Mouse (Mus musculus): ENCODE data around the gene Kctd18.
A peak's percentile ranks its signal among the peaks of the same experiment; 100 is the strongest.
"Not testable (repeated sequence)": the region's sequence is repeated elsewhere in the genome, so short reads cannot be mapped to it uniquely, and the experiment has no call there.

Gene Kctd18

GRCm38 (mm10) chr1:58018856-58019255 lies at the start of gene Kctd18:
Gene Kctd18 (minus strand): TSS chr1:58018956.
- no peak for DNase-seq (ENCODE audit: low spot score)

DNA sequence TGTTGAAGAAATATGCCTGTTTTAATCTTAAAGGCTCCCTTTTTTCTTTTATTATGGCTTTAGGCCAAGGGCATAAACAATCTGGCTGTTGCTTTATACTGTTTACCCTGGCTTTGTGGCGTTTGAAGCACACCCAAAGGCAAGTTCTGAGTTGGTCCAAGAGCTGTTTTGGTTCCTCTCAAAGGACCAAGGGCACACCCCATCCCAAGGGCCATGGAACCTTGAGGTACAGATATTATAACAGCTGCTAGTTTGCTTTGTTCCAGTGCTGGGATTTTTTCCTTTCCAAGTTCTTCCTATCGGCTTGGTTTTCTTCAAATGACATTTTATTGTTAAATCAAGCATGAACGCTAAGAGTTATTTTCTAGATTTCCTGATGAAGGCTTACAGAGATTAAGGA lies 46.9 kb upstream of the Kctd18 start:
- no peak for DNase-seq (ENCODE audit: low spot score)

DNA sequence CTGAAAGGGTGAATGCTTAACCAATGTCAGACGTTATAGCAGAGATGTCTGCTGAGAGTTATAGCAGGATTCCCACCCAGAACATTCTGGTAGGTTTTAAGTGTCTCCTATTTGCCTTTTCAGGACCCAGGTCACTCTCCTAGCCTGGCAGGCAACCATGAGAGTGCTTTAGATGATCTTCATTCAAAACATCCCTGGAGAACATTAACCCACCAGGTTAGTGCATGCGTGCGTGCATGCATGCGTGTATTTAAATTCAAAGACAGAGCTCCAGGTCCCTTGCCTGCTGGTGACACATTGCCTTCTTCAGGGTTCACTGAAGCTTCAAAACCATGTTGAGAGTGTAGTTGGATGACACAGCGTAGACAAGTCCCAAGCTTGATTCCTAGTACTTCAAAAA lies 46.4 kb upstream of the Kctd18 start:
- no peak for DNase-seq (ENCODE audit: low spot score)

DNA sequence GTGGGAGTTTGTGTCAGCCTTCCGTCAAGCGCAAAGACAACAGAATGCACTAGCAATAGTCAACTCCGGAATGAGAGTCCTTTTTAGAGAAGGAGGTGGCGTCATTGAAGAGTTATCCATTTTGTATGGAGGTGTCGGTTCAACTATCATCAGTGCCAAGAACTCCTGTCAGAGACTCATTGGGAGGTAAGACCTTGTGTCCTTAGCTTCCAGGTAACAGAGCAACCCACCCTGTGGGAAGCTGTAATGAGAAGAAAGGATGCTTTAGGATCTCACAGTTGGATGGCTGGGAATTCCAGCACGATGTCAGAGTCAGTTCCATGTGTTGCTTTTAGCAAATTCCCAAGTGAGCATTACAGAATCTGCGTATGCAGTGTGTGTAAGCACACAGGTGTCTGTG lies 43.4 kb upstream of the Kctd18 start:
- no peak for DNase-seq (ENCODE audit: low spot score)

- no peak for DNase-seq (ENCODE audit: low spot score)
Measured at GRCm38 (mm10) chr1:58058846-58059245, 40.1 kb upstream of the Kctd18 start.

GRCm38 (mm10) chr1:58056939-58057338 lies 38.2 kb upstream of the Kctd18 start:
- DNase-seq (ENCODE audit: low spot score), result no peak

- no peak for DNase-seq (ENCODE audit: low spot score)
Measured at GRCm38 (mm10) chr1:58056074-58056807, 37.5 kb upstream of the Kctd18 start.

- no peak for DNase-seq (ENCODE audit: low spot score)
Measured at GRCm38 (mm10) chr1:58055598-58055997, 36.8 kb upstream of the Kctd18 start.

GRCm38 (mm10) chr1:58049126-58049525 lies 30.4 kb upstream of the Kctd18 start:
- no peak for DNase-seq (ENCODE audit: low spot score)

DNA sequence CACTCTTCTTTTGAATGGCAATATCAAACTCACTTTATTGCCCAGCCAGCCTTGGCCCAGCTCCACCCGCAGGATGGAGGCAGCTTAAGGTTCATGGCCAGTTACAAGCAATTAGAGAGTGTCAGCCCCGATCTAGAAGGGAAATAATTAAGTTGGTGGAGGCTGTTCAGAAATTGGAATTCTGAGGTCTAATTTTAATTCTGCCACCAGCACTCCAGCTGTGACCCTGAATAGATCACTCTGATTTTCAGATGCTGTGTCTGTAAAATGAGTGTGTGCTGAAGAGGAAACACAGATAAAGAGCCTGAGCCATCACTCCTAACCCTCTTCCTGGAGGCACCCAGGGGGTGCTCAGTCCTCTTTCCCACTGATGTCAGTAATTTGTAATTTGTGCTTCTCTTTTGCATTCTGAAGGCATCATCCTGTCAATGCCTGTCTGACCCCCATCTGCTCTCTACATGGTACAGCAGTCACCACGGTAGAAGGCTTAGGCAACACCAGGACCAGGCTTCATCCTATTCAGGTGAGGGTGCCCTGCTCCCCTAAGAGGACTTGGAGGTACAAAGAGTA lies 28.1 kb upstream of the Kctd18 start:
- DNase-seq (ENCODE audit: low spot score), result no peak

- DNase-seq (ENCODE audit: low spot score), result no peak
Measured at GRCm38 (mm10) chr1:58045546-58045945, 26.8 kb upstream of the Kctd18 start.

DNA sequence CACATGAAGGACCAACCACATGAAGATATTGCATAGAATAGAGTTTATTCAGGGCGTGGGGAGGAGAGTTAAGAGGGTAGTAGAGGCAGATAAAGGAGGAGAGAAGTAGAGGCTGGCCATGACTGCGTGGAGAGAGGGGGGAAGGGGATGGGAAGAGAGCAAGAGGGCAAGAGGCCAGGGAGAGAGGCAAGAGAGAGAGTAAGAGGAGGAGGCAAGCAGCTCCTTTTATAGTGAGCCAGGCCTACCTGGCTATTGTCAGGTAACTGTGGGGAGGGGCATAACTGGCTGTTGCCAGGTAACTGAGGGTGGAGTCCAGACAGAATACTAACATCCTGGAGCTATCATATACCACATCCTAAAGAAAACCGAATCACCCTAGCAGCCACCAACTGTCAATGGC lies 26.3 kb upstream of the Kctd18 start:
- no peak for DNase-seq (ENCODE audit: low spot score)

GRCm38 (mm10) chr1:58037306-58037705 lies 18.6 kb upstream of the Kctd18 start:
- DNase-seq (ENCODE audit: low spot score), result not testable (repeated sequence)

GRCm38 (mm10) chr1:58031160-58031769 lies 12.5 kb upstream of the Kctd18 start:
- peak; percentile 22 for DNase-seq (ENCODE audit: low spot score)

DNA sequence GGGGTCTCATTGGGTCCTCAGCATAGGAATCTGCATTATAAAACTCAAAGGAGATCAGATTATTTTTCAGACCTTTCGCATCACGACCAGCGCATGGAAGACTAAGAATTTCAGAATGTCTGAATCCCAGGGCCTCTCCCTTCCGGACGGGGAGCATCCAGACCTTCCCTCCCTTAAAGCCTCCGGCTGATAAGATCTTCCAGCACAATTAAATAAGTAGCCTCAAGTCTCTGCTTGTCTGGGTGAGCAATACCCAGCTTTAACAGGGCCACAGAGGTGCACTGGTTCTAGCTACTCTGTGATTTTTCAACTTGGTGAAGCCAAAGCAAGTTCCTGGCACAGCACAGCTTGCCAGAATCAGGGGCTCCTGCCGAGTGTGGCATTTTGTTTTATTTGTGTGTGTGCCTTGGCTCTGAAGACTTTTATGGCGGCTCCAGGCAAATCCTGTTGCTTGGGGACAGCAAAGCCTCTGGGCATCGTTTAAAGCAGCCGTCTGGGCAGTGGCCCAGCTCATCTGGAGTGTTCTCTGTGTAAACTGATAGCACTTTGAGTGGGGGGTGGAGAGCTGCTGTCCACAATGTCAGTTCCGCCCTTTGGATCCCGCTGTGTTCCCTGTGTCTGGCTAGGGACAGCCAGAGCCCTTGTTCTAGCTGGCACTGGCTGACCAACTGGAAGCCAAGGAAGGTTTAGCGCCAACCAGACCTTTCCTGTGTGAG lies 11.6 kb upstream of the Kctd18 start:
- no peak for DNase-seq (ENCODE audit: low spot score)

DNA sequence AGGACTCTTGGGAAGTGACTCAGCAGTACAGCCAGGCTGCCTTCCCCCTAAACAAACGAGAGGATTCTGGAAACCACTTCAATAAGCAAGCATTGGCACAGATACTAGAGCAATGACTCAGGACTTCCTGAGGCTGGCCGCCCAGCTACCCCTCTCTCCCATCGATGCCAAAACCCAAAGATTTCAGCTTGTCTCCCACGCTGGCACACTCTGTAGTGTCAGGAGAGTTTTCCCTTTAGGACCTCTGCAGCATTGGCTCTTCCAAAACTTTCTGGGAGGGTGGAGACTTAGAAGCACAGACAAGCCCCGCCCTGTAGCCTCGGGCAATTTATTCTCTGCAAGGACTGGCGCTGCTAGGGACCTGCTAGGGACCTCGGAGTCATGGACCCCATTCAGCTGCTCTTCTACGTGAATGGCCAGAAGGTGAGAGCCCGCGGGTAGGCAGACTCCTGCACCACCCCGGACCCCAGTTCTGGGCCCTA lies 10.9 kb upstream of the Kctd18 start, which contains the start of gene Aox1:
Gene Aox1 (plus strand): TSS at position 296 of the 482 bp plus-strand sequence.
- DNase-seq (ENCODE audit: low spot score), result peak; percentile 11

DNA sequence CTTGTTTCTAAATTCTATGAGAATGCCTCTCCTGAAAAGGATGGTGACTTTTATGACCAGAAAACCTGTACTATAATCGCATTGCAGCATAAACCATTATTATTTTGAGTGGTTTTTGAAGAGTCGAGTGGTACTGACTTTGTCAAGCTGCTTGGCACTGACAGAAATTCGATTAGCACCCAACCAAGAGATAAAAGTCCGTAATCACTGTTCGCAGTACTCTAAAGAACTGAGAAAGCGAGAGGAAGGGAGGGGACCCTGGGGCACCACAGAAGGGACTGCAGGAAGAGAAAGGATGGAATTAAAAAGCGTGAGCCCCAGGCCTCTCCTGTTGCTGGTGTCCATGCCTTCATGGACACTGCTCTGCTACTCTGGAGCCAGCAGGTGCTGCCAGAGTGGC lies 9.0 kb upstream of the Kctd18 start:
- DNase-seq (ENCODE audit: low spot score), result no peak

DNA sequence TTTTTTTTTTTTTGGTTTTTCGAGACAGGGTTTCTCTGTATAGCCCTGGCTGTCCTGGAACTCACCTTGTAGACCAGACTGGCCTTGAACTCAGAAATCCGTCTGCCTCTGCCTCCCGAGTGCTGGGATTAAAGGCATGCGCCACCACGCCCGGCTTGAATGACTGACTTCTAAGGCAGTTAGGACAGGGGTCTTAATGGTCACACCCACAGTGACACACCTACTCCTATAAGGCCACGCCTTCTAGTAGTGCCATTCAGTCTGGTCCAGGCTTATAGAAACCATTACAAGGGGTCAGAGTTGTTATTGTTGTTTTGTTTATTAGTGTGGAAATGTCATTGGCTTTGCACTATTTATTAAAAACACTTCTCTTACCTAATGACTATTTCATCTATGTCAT lies 12.4 kb downstream of the Kctd18 start:
- DNase-seq (ENCODE audit: low spot score), result not testable (repeated sequence)

DNA sequence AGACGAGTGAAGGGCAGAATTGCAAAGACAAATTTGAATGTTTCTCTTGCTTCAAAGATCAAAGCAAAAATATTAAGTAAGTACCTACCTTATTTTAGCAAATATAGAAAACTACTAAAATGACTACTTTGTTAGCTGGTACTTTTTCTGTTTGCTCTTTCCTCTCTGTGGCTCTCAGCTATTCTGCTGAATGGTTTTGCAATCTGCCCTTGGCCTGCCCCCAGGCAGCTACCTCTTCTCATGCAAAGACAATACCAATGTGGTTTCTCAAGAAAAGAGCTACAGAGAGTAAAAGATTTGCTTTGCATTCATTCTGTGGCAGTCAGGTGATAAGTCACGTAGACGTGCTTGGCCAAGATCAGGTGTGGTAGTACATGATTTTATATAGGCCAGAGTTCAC lies 20.6 kb downstream of the Kctd18 start:
- no peak for DNase-seq (ENCODE audit: low spot score)

GRCm38 (mm10) chr1:57996133-57996615 lies 22.6 kb downstream of the Kctd18 start:
- DNase-seq (ENCODE audit: low spot score), result no peak

GRCm38 (mm10) chr1:57995432-57996132 lies 23.2 kb downstream of the Kctd18 start, which contains the start of gene Sgo2a:
Gene Sgo2a (plus strand): TSS chr1:57995971.
- peak; percentile 70 for DNase-seq (ENCODE audit: low spot score)

GRCm38 (mm10) chr1:57991277-57991676 lies 27.5 kb downstream of the Kctd18 start:
- no peak for DNase-seq (ENCODE audit: low spot score)
